Mouse (Mus musculus) gastrocnemius, adult 8-10 months (tissue): ENCODE measurements around the gene Zfand4. TPM values are rescaled to one million over a fixed set of nuclear protein-coding genes. Genes with fewer than 3 reads are reported as not detected.

Experiments
- DNase-seq, 2 experiments: peaks; one replicate each; pipeline ENCODE4 v3.0.0; 2022; ENCODE audit warnings: low spot score in 2 of 2
- total RNA-seq, 4 experiments: library from RNA; stranded (reverse); gene quantifications; 2 replicates each; pipeline ENCODE4 v1.2.4; 2022

Gene Zfand4
- total RNA-seq, 4 experiments from 2014 or later: 0.16 to 0.88 (median 0.58) TPM

DNA sequence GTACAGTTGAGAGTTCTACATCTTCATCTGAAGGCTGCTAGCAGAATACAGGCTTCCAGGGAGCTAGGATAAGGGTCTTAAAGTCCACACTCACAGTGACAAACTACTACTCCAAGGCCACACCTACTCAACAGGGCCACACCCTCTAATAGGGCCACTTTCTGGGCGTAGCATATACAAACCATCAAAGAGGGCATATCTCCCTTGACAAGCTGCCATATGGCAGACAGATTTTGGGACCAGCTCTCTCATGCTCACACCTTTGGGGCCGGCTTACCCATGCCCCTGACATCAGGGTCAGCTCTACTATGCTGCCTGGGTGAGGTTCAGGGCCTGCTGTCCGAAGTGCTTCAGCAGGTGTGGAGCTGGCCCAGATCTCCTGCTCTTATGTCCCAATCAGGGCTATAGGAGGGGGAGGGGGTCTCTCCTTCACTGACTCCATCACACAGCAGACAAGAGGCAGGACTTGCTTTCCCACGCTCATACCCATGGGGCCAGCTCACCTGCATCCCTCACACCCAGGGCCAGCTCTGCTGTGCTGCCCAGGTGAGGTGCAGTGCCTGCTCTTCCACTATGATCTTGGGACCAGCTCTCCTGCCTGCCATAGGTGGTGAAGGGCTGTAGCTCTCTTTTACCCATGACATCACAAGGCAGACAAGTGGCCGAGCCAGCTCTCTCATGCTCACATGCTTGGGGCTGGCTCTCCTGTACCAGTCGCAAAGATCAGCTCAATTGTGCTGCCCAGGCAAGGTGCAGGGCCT is 106.4 kb downstream of the Zfand4 start:
- no peak for DNase-seq

DNA sequence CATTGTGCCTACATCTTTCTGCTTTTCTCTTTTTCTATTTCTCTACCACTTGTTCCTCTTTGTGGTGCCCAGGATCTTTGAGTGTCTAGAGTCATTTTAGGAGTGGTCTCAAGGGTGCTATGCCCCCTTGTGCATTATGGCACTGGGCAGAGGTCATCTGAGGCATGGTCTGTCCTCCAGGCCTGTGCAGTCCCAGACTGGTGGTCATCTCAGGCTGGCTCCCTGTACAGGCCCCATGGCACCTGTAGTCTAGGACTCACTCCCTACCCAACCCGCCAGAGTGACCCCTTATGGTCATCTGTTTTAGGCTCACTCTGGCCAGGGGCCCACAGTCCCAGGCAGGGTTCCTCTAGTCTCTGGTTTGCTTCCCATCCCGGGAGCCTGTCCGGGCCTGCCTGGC is 107.5 kb downstream of the Zfand4 start:
- DNase-seq: no peak

DNA sequence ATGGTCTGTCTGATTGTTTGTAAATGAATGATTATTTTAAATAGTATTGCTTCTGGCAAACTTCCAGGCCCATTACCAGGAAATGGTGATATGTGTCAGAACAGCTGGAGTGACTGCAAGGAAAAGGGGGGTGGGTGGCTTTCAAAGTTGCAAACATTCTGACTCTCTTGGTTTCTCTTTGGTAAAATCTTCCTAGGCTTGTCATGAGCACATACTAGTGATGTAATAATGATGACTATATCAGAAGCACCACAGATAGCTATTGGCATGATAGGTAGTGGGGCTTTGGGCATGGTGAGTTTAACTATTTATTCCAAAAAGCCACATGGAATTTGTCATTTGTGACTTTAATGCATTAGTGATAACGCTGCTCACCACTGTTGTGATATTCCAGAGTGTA is 110.1 kb downstream of the Zfand4 start:
- DNase-seq: no peak

DNA sequence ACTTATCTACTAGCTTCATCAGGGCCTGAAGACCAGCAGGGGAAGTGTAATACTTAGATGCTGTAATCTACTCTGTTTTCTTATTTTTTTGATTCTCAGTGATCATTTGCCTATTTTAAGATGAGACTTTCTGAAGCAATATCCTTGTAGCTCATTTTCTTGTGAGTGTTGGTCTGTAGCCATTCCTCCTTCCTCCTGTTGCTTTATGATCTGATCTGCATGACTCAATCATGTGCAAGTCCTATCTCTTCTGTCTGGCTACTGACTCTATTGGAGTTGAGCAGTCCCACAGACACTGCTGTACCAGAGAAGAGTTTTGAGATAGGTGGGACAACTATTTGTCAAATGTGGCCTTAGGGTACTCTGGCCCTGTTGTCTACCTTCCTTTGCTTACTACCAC is 110.6 kb downstream of the Zfand4 start:
- DNase-seq: no peak

DNA sequence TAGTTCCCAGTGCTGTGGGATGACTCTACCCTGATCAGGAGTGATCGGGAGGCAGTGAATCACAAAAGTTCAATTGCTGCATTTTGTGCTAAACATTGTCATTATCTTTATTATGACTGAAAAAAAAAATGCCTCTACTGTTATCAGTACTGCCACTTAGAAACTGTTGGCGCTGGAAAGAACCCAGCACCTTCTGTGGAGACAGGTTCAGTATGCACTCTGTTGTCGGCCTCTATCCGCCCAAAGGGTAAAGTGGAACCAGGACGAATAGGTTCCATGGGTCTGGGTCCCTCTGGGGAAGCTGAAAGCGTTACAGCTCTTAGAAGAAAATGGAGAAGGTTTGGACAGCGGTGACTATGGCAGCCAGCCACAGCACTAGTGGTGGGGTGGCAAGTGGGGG is 114.9 kb downstream of the Zfand4 start:
- DNase-seq: no peak

Other genes with a start within 250 kb of the Zfand4 start
- gene Tmcc1, start 70.7 kb upstream of the Zfand4 start, total RNA-seq: 10 to 100 TPM; 49.2 to 71.6 (median 52.8) TPM
- 10 to 100 TPM; 22.4 to 26.0 (median 23.4) TPM for gene Washc2, start 56.2 kb upstream of the Zfand4 start, total RNA-seq
- 10 to 100 TPM; 24.6 to 36.1 (median 30.6) TPM for gene March8, start 73.8 kb downstream of the Zfand4 start, total RNA-seq
- gene Alox5, start 197.0 kb downstream of the Zfand4 start, total RNA-seq: under 1 TPM; 0.87 to 0.94 (median 0.91) TPM
- not detected for gene Olfr211, start 224.9 kb downstream of the Zfand4 start, total RNA-seq
- under 1 TPM in 1 of 4 experiments, not detected in 3; 0.10 TPM for gene Olfr212, start 242.3 kb downstream of the Zfand4 start, total RNA-seq